Mouse (Mus musculus) 3134 (cell line): ENCODE results near the gene Vmn1r71.
"Not testable (repeated sequence)": the region's sequence is repeated elsewhere in the genome, so short reads cannot be mapped to it uniquely, and the experiment has no call there.

ENCODE experiments used
- DNase-seq: peaks from one replicate; pipeline ENCODE4 v3.0.0-alpha.2; 2011; ENCODE audit warnings: low spot score; ENCODE audit not compliant: insufficient read length; ENCODE audit errors: extremely low read depth

Gene Vmn1r71

GRCm38 (mm10) chr7:10754264-10754663 is at the start of gene Vmn1r71:
Gene Vmn1r71 (minus strand): TSS chr7:10754364.
- DNase-seq = no peak

- DNase-seq = not testable (repeated sequence)
Measured at GRCm38 (mm10) chr7:10757551-10757950, 3.4 kb upstream of the Vmn1r71 start.
